Mouse (Mus musculus): ENCODE data around the gene Apoe. TPM values are rescaled to one million over a fixed set of nuclear protein-coding genes. Genes with fewer than 3 reads are reported as not detected.

Gene Apoe
- polyA plus RNA-seq, 1 experiment: 3,227 TPM

DNA sequence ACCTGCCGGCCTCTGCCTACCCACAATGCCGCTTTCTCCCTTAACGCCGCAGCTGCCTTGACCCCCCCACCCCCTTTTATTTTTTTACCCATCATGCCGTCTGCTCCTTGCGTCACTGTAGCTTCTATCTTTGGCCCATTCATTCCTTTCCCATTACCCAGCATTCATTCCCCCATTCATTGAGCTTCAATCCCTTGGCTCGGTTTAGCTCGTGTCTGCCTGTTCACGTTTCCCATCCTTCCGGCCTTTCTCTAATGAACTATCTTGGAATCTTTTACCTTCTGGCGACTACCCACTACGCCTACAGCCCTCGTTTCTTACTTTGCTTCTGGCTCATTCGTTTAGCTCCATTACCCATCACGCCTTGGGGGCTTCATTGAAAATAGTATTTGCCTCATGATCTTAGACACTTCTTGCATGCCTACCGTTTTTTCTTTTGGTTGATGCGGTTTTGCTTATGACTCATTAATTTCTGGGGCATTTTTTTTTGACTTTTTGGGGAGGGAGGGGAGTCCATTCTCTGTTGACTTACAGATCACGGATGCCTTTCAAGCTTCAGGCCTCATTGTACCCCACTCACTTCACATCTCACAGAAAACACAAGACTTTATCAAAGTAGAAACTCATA is 17.2 kb upstream of the Apoe start:
- DNase-seq (ENCODE audit: low read depth): no peak

DNA sequence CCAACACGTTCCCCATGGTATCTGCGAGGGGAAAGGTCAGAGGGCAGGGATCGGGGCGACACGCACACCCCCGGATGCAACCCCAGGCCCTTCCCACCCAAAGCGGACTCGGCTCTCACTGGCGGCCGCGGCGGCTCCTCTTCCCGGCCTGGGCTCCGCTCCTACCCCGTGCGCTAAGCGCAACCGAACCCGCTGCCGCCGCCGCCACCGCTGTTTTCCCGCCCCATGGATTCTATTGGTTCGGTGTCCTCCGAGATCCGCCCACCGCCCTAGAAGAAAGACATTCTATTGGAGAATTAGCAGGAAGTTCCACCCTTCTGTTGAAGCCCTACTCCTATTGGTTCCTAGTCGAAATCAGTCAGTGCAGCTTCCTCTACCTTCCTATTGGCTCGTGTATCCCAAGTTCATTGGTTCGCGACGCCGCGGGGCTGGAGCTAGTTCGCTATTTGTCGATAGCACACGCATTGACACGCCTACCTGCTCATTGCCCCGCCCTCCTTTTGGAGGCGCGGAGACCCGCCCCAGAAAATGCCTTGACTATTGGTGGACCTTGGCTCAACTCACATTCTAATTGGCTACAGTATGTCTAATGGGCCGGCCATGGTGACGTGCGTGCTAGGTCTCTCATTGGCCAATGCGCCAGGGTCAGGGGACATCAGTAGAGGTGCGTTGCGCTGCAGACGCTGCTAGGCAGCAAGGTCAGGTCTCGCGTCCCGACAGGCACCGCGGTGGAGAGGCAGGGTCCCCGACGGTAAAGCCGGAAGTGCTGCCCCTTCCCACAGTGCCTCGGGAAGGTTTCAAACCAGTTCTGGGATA is 16.5 kb upstream of the Apoe start, which contains the start of gene Tomm40:
Tomm40 (minus strand) TSS at position 200 of the 816 bp plus-strand sequence.
- DNase-seq (ENCODE audit: low read depth): no peak

DNA sequence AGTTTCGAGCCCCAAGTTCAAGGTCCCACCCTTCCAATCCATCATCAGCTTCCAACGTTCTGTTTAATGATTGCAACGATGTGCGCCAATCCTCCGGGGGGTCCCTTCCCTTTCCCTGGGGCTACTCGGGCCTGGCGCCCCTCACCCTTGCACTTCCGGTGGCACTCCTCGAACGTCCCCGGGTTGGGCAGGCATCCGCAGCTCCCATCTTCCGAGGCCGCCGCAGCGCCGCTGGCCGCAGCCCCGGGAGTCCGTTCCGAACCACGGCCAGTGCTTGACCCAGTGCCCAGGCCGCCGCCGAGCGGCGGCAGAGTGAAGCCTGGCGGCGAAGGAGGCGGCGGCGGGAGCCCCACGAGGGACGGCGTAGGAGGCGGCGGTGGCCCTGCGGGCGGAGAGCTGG is 15.8 kb upstream of the Apoe start:
- DNase-seq (ENCODE audit: low read depth): no peak

DNA sequence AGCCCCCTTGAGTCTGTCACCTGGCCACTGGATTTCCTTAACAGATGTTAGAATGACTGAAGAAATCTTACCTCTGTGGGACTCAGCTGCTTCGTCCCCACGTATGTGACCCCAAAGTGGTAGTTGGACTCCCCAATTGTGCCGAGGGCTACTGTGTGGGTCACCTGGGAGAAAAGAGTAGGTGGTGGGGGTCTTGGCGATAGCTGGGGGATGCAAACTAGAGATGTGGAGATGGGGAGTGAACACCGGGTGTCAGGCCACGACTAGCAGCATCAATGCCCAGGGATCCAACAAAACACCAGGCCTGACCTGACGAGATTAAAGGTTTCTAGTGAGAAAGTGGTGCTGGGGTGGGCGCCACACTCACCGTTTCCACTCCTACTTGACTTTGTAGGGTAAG is 14.6 kb upstream of the Apoe start:
- DNase-seq (ENCODE audit: low read depth): no peak

DNA sequence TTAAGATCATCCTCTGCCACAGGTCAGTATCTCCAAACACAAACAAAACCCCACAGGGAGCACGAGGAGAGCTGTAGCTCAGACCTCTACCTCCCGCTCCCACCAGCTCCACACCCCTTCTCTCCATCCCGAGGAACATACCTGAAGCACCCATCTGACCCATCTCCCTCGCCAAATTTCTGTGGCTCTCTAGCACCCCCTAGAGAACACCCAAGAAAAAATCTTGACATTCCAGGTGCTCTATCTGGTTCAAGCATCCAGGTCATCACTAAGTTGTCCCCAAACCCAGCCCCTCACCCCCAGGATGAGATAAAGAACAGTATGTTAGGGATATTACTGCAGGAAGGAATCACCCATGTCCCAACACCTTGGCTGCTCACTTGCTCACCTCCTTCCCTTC is 14.2 kb upstream of the Apoe start:
- DNase-seq (ENCODE audit: low read depth): no peak

DNA sequence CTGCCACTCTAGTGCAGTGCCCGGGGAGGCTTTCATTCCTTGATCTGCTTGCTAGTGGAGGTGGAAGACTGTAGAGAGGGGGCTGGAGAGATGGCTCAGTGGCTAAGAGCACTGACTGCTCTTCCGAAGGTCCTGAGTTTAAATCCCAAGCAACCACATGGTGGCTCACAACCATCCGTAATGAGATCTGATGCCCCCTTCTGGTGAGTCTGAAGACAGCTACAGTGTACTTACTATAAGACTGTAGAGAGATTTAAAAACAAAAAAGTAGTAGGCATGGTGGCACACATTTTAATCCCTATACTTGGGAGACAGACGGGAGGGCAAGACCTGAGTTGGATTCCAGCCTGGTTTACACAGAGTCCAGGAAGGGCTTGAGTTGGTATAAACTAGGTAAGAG is 13.4 kb upstream of the Apoe start:
- DNase-seq (ENCODE audit: low read depth): no peak

DNA sequence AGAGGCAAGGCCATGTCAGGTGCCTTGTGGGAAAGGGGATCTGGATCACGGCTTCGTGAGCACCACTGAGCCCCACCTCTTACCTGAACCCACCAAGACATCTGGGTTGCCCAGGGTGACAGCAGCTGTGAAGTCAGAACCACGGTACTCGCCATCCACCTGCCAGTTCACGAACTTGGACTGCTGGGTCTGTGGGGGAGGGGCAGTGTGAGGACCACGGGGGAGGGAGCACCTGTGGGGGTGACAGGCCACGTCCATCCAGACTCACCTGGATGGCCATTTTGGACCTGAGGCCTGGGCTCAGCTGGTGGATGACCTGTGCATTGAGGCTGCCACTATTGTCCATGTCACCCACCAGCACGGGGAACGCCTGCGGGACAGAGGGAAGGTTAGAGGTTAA is 11.7 kb upstream of the Apoe start:
- DNase-seq (ENCODE audit: low read depth): no peak

DNA sequence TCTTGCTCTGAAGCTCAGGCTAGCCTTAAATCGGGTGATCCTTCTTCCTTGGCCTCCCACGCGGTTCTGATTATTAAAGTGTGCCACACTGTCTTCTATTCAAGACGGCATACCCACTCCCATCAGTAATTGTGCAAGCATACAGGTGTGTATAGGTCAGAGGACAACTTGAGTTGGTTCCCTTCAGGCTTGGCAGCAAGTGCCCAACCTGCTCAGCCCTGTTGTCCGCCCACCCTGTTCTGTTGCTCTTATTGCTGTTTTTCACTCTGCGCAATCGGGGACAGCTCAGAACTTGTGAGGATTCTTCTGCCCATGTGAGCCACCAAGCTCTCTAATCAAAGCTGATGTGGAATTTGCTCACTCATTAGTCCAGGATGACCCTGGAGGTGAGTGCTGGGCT is 6.3 kb upstream of the Apoe start:
- no peak for DNase-seq (ENCODE audit: low read depth)

DNA sequence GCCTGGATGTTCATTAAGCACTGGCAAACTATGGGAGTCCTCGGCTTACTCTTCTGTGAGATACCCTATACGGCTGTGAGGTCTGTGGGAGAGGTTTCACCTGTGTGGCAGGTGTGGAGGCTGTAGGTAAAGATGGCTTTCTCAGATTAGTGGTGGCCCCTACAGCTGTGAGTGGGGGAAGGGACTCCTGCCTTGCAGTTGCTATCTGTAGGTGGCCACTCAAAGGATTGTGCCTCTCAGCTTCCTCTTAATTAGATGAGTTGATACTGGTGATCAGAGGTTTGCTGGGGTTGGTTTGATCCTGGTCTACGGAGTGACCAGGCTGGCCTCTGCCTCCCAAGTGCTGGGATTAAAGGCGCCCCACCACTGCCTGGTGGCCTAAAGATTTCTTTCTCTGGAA is 5.5 kb upstream of the Apoe start:
- DNase-seq (ENCODE audit: low read depth): no peak

DNA sequence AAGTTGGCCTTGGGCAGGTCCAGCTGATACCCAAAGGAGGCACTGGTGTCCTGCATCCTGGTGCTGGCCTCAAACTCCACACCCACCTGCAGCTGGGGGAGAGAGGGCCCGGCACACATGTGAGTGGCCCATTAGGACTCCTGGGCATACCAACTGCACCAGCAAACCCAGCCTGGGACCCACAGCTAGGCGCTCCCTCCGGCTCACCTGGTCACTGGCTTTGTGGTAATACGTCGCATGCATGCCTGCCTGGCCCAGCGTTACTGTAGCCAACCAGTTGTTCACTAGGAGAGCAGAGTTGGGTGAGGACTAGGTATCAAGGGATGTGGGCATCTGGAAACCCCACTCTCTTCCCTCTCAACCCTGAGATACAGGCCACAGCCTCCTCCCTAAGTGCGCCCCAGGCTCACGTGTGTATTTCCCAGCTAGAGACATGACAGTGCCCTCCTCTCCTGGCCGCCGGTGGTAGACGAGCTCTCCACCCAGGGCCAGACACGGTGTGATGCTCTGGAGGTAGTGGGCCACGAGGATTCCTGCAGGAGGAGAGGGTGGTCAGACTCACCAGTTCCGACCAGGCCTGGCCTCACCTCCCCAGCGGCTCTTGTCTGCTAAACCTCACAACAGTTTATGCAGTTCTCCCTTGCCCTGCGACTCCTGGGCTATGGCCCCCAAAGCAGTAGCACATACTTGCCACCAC is 4.0 kb upstream of the Apoe start:
- DNase-seq (ENCODE audit: low read depth): no peak

DNA sequence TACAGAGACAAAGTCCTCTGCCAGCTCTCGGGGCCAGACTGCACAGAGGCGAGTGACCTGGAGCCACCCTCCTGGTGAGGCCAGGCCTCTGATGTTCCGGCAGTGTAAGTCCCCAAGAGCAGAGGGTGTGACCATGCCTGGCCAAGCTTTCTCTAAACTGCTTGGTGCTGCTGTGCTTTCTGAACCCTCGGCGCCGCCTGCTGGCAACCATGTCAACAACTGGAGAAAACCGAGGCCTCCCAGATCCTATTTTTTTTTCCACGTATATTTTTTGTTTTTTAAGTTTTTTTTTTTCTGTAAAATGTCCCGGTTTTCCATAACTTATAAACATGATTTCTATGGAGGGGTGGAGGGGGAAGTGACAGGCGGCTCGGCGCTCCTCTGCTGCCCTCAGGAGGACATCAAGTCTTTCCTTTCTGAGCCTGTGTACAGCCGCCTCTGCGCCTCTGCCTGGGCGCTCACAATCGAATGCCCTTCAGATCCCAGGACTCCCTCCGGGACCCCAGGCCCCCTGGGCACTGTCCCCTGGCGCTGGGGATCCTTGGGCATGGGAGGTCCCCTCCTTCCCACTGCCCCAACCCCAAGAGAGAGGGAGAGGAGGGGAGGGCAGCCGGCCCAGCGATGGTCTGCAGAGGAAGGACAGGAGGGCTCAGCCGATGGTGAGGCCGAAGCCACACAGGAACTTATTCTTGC is 2.2 kb upstream of the Apoe start:
- DNase-seq (ENCODE audit: low read depth): no peak

DNA sequence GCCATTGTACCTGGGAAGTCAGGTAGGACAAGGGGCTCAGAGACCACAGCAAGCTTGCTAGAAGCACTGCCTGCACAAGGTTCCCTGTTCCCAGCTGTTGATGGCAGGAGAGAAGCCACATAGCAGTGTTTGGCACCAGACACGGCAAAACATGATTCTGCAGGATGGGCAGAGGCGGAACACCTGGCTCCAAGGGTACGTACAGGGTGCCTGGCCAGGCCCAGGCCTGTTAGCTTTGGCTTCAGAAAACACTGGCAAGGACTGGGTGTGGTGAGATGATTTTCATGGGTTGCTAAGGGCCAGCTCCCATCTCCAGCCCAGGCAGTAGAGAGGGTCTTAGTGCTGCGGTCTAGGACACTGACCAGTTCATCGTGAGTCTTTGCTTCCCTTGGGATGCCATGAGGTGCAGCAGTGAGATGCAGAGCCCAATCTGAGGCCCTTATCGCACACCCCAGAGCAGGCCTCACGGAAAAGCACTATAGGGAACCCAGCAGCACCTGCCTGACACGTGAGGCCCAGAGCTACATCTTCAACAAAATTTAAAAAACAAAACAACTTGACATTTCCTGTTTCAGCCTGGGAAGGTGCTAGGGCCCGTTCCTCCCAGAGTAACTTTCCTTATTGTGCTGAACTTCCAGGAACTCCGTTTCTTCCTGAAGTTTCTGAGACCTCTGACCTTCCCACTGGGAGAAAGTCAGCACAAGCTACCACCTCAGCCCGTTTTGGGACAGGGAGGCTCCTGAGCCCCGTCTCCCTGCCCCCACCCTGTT is 1.5 kb upstream of the Apoe start:
- DNase-seq (ENCODE audit: low read depth): no peak

DNA sequence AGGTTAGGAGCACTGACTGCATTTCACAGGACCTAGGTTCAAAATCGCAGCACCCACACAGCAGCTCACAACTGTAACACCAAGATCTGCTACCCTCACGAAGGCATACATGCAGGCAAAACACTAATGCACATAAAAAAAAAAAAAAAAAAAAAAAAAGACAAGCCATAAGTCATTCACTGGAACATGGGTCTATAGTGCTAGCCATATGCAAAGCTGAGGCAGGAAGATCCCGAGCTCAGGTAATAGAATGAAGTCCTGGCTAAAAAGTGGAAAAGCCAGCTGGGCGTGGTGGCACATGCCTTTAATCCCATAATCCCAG is 800 bp upstream of the Apoe start:
- DNase-seq (ENCODE audit: low read depth): no peak

DNA sequence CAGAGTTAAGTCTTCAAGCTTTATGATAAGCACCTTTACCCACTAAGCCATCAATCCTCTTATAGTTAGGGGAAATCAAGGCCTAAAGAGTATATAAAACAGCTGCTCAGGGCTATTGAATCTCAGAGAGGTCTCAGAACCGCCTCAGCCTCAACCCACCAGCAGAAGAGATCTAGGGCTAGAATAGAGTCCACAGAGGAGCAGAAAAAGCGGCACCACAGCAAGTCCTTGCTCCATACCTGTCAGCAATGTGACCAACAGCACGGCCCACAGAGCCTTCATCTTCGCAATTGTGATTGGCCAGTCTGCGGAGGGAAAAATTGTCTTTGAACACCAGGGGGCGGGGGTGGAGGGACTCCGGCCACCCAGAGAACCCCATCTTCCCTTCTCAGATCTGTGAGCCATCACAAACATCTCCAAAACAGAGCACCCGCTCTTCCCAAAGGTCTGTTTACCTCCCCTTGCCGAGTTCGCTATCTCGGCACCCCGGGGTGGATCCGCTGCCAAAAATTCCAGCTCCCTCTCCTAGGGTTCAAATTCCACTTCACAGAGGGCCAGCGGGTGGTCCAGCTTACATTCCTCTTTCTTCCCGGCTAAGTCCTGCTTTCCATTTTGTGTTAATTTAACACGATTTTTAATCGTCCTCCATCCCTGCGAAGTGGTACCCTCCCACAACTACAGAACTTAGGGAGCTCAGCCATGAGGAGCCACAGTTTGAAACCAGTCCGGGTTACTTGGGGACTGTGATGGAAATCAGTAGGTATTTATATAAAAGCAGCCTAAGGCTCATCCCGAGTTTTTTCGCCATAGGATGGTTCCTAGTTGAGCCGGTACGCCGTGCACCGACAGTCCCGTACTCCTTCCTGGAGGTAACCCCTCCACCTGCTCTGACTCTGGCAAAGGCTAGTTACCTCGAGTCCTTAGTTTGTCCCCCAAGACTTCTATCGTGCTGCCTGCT is 760 bp downstream of the Apoe start:
- DNase-seq (ENCODE audit: low read depth): no peak

DNA sequence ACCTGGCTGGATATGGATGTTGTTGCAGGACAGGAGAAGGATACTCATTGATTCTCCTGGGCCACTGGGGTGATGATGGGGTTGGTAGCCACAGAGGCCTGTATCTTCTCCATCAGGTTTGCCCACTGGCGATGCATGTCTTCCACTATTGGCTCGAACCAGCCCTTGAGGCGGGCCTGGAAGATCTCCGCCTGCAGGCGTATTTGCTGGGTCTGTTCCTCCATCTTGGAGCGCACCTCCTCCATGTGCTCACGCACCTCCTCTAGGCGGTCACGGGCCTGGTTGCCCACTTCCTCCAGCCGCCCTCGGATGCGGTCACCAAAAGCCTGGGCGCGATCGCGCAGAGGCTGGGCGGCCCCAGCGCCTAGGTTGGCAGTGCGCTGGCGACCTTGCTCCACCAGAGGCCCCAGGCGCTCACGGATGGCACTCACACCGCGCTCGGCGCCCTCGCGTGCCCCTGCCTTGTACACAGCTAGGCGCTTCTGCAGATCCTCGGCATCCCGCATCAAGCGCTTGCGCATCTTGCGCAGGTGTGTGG is 2.6 kb downstream of the Apoe start:
- DNase-seq (ENCODE audit: low read depth): no peak

DNA sequence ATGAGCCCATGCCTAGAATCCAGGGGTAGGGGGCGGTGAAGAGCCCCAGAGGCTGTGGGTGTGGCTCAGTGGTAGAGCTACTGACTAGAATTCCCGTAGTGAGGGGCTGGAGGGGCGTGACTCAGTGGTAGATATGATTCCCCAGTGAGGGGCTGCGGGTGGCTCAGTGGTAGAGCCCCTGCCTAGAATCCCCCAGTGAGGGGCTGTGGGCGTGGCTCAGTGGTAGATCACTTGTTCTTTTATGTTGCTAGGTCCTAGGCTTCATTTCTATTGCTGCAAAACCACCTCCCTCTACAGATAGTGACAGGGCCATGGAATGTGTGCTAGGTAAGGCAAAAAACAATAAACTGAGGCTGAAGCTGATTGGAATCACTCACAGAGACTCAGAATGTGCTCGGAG is 3.1 kb downstream of the Apoe start:
- DNase-seq (ENCODE audit: low read depth): no peak

DNA sequence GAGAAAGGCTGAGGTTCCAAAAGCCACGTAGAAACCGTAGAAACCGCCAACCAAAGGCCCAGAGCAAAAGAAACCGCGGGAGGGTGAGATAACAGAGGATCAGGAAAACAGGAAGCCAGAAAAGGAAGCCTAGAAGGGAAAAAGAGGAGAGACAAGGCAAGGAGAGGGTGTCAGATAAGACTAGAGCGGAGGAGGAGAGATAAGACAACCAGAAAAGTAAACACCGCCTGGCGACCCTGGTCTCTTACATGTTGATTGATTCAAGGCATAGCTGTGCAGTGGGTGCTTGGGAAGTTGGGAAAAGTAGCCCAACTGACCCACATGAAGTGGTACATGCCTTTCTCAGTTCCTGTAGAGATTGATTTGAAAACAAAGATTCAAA is 3.8 kb downstream of the Apoe start:
- DNase-seq (ENCODE audit: low read depth): no peak

DNA sequence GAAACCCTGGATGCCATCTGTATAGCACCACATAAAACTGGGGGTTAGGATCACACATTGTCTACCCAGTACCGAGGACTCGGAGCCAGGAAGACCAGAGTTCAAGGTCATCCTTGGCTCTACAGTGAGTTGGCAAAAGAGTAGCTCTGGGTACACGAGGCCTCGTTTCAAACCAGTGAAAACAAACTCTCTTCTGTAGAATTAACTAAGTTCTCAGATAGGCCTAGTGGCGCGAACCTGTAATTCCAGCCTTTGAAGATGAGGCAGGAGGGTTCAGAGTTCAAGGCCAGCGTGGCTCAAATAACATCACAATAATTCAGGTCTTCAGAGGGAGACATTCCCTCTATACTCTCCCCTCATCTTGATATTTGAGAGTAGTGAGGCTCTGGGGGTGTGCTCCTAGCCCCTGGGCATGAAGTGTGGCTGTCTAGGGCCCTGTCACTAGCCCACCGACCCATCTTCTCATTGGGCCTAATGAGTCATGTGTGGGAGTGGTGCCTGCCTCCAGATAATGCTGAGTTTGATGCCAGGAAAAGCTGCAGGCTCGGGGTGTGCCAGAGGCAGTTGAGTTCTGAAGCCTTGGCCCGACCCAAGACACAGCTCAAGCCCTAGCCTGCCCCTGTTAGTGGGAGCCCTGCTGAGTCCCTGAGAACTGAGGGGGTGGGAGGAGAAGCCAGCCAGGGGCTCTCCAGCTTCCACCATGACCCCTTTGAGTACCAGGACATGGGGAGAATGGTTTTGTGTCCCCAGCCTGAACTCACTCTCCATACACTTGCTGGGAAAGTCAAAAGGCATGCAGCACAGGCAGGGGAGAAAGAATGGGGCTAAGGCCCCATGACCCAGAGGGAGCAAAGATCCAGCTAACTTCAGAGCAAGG is 4.4 kb downstream of the Apoe start:
- no peak for DNase-seq (ENCODE audit: low read depth)

DNA sequence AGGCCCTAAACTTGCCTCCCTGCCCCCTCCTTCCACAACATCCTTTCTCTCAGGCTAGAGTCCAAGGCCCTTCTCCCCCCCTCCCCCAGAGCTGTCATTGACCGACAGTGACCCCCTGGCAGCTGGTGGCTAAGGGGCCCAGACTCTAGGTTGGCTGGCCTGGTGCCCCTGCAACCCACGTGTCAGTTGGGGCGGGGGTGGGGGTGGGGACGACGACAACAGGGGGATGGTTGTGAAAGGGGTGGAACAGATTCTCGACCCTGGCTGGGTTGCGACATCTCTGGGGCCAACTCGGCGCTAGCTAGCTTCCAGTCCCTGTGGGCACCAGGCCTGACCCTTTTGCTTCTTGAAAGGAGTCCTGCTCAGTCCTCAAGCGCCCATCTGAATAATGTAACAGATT is 5.6 kb downstream of the Apoe start:
- DNase-seq (ENCODE audit: low read depth): no peak

Data from gonadal fat pad, adult 2 months (tissue).